ENCODE assay signal across 8 mouse cellular contexts in genomic region chr2:70278425-70279277, GRCm38 (mm10).
DNase-seq lines count a peak whose midpoint lies in the region; ATAC-seq and TF ChIP-seq lines count a peak whose summit lies in the region.

No protein-coding gene starts in this region.

- peak; percentile 71 for TF ChIP-seq CTCF in heart, adult 2 months (IDR thresholded peaks at IDR 0.05)

- H3K79me2 ChIP-seq in heart, adult 2 months (replicated peaks; ENCODE audit: control insufficient read depth, insufficient read depth, low read length): no peaks in the 10 kb centered on the region

- H3K36me3 ChIP-seq in heart, adult 2 months (ENCODE audit: control insufficient read depth, insufficient read depth, low read length): no peaks in the 10 kb centered on the region
- no peaks in the 10 kb centered on the region for H3K36me3 ChIP-seq in hindbrain, embryonic 11.5 days (ENCODE audit: control insufficient read depth, insufficient read depth, low read length)
- no peaks in the 10 kb centered on the region for H3K36me3 ChIP-seq in hindbrain, embryonic 12.5 days

- peak; percentile 71 to 92; a peak in 3 of 4 replicates for ATAC-seq in hematopoietic stem cell, adult 5-6 weeks (replicated peaks in 1 of 2; ENCODE audit: insufficient read depth in 1 of 2, low FRiP score in 2 of 2, low TSS enrichment in 1 of 2, low read depth in 1 of 2, poor library complexity in 2 of 2, severe bottlenecking in 2 of 2)
- ATAC-seq in hindbrain, embryonic 11.5 days (ENCODE audit: low FRiP score): no peak
- ATAC-seq in hindbrain, embryonic 12.5 days (ENCODE audit: low FRiP score): no peak

- no peak overlapping the region for H3K27ac ChIP-seq in heart, adult 2 months
- no peak overlapping the region for H3K27ac ChIP-seq in hindbrain, embryonic 11.5 days (ENCODE audit: low read depth, low read length)
- no peak overlapping the region for H3K27ac ChIP-seq in hindbrain, embryonic 12.5 days

- no peak overlapping the region for H3K4me2 ChIP-seq in hindbrain, embryonic 11.5 days (replicated peaks; ENCODE audit: low read depth, low read length)
- no peak overlapping the region for H3K4me2 ChIP-seq in hindbrain, embryonic 12.5 days (replicated peaks)

- no peak overlapping the region for H3K9ac ChIP-seq in heart, adult 2 months (ENCODE audit: low read depth, low read length)
- no peak overlapping the region for H3K9ac ChIP-seq in hindbrain, embryonic 11.5 days (ENCODE audit: low read depth, low read length)
- H3K9ac ChIP-seq in hindbrain, embryonic 12.5 days: no peak overlapping the region

- no peak for TF ChIP-seq EP300 in heart, adult 2 months (IDR thresholded peaks at IDR 0.05; ENCODE audit: insufficient read depth, low read depth, low read length)

- H3K27me3 ChIP-seq in heart, adult 2 months (ENCODE audit: control insufficient read depth, insufficient read depth, low read length): no peaks in the 10 kb centered on the region
- H3K27me3 ChIP-seq in hindbrain, embryonic 11.5 days (ENCODE audit: control insufficient read depth, insufficient read depth, low read length): no peaks in the 10 kb centered on the region
- no peaks in the 10 kb centered on the region for H3K27me3 ChIP-seq in hindbrain, embryonic 12.5 days

- no peaks in the 10 kb centered on the region for H3K4me1 ChIP-seq in heart, adult 2 months (ENCODE audit: control insufficient read depth, insufficient read depth, low read length)
- H3K4me1 ChIP-seq in hindbrain, embryonic 11.5 days (replicated peaks; ENCODE audit: control insufficient read depth, insufficient read depth, low read length): no peaks in the 10 kb centered on the region
- no peaks in the 10 kb centered on the region for H3K4me1 ChIP-seq in hindbrain, embryonic 12.5 days

- no peaks in the 10 kb centered on the region for H3K9me3 ChIP-seq in hindbrain, embryonic 11.5 days (ENCODE audit: control insufficient read depth, low read length)
- H3K9me3 ChIP-seq in hindbrain, embryonic 12.5 days (replicated peaks): no peaks in the 10 kb centered on the region

- H3K4me3 ChIP-seq in heart, adult 2 months: no peak overlapping the region
- no peak overlapping the region for H3K4me3 ChIP-seq in hindbrain, embryonic 11.5 days (ENCODE audit: low read depth, low read length)
- H3K4me3 ChIP-seq in hindbrain, embryonic 12.5 days: no peak overlapping the region

- peak in 1 of 2 experiments; percentile 8 for DNase-seq in heart, adult 2 months
- no peak for DNase-seq in heart, adult 9 months (ENCODE audit: low spot score in 2 of 2)
- DNase-seq in urinary bladder, postnatal 14 days (ENCODE audit: low spot score): peak; percentile 11
- DNase-seq in urinary bladder, postnatal 10 days (ENCODE audit: low spot score): no peak
- peak; percentile 47 for DNase-seq in retina, embryonic 14.5 days (ENCODE audit: low spot score)
- DNase-seq in hindbrain, embryonic 11.5 days (ENCODE audit: low spot score): no peak

- intact Hi-C loops in heart, adult 2 months (cut with DNase I): loop anchor here (10.0 kb wide), 1 partner anchor 276 kb away; the partner anchor contains the start of gene Gad1

- 27% methylated on average over 13 of the region's 13 CpGs for WGBS in heart, adult 2 months
- 35% methylated on average over 13 of the region's 13 CpGs for WGBS in hindbrain, embryonic 11.5 days
- 32% methylated on average over 13 of the region's 13 CpGs for WGBS in hindbrain, embryonic 12.5 days

- TF ChIP-seq POLR2A in heart, adult 2 months (IDR thresholded peaks at IDR 0.05; ENCODE audit: insufficient read depth, low read depth, low read length): no peak

Comparison
In these comparisons a context has a peak if more than half of its experiments do, and no peak if none do; other contexts are left out.
1. DNase-seq: peak in urinary bladder, postnatal 14 days (single experiment) and retina, embryonic 14.5 days (single experiment); none in heart, adult 9 months (0 of 2), urinary bladder, postnatal 10 days (single experiment) and hindbrain, embryonic 11.5 days (single experiment).
2. ATAC-seq: peak in hematopoietic stem cell, adult 5-6 weeks (2 of 2); none in hindbrain, embryonic 11.5 days (single experiment) and hindbrain, embryonic 12.5 days (single experiment).